Mouse (Mus musculus) ZHBTc4 (cell line): ENCODE data around the gene Gm20388.
"Not testable (repeated sequence)": the region's sequence is repeated elsewhere in the genome, so short reads cannot be mapped to it uniquely, and the experiment has no call there.

Source experiments
- DNase-seq: peaks from one replicate; pipeline ENCODE4 v3.0.0-alpha.2; 2011; ENCODE audit warnings: low read depth, low spot score

The Gm20388 gene

GRCm38 (mm10) chr8:123925671-123926070, 4015.0 kb downstream of the Gm20388 start:
- no peak for DNase-seq

- no peak for DNase-seq
These were observed 4018.4 kb downstream of the Gm20388 start for GRCm38 (mm10) chr8:123929026-123929425.

DNA sequence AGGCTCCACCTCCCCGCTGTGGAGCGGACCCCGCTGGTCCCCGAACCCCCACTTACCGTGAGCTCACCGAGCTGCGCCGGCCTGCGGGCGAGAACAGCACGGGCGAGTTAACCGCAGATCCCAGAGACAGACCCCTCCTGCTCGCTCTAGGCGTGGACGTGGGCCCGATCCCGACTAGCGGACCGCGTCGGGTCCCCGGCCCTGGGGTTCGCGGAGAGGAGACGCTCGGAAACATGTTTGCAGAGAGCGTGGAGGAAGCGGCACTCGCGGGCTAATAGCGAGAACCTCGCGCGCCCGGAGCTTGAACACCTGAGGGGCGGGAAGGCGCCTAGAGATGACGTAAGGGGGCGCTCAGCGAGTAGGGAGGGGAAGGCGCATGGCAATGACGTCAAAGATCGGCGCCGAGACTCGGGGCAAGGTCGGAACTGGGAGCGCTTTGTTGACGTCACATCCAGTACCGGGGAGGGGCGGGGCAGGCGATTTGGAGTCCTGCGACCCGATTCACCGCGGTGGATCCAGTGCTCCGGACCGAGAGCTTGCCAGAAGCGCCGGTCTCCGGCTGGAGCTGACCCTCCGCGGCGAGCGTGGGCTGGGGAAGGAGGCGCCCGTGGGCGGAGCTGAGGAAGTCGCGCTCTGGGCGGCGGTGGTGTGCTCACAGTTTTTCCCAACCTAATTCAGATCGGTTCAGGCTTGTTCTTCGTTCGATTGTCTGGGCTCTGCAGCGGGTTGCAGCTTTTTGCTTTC, 4038.5 kb downstream of the Gm20388 start, which contains the start of gene Nup133:
Gene Nup133, minus strand, starts transcription at position 324 of the 744 bp plus-strand sequence.
- DNase-seq: peak; percentile 99

DNA sequence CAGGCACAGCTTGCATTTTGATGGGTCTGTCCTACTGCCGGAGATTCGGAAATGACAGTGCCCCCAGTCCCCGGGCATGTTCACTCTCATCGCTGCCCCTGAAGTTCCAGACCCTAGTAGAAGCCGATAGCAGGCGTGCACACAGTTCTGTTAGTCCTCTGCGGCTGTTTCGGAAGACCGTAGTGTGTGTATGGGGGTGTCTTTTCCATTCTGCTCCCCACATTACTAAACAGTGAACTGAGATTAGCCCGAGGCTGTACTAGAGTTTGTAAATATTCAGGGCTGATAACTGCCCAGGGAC, 4039.0 kb downstream of the Gm20388 start:
- DNase-seq: no peak

DNA sequence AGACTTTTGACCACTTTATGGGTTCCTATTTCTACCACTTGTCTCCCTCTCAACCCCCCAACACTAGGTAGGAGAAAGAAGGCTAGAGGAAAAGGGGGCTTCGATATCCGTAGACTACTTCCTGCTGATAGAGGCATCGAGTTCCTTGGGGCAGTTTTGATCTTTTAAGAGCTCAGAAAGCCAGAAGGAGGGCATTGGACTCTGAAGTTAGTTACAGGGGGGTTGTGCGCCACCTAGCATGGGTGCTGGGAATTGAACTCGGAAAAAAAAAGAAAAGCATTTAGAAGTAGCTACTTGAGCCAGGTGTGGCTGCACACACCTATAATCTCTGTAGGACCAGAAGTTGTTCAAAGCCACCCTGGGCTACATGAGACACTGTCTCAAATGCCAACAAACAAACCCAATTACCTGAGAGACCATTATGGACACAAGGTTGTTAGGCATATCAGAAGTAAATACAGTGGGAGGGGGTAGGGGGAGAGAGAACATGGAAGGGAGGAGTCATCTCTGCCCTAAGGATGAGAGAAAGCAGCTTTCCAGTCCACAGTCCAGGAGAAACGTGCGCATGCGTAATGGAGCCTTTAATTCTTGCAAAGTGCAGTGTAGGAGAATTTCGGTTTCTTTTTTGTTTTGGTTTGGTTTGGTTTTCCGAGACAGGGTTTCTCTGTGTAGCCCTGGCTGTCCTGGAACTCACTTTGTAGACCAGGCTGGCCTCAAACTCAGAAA, 4039.6 kb downstream of the Gm20388 start:
- peak; percentile 89 for DNase-seq

GRCm38 (mm10) chr8:123953686-123954085, 4043.0 kb downstream of the Gm20388 start:
- no peak for DNase-seq

DNA sequence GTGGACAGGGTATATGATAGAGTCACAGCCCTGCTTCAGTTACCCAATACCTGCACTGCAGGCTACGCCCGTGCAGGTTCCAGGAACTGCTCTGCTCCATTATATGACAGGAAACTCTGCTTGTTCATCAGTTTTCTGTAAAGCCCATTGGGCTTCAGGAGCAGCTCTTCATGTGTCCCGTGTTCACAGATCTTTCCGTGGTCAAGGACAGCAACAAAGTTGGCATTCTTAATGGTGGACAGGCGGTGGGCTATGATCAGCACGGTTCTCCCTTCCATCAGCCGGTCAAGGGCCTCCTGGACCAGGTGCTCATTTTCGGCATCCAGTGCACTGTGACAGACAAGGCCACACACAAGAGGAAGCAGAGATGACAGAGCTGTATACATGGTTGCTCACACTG, 4043.6 kb downstream of the Gm20388 start:
- no peak for DNase-seq

- DNase-seq: peak; percentile 46
These were observed 4047.5 kb downstream of the Gm20388 start for GRCm38 (mm10) chr8:123958130-123958529.

DNA sequence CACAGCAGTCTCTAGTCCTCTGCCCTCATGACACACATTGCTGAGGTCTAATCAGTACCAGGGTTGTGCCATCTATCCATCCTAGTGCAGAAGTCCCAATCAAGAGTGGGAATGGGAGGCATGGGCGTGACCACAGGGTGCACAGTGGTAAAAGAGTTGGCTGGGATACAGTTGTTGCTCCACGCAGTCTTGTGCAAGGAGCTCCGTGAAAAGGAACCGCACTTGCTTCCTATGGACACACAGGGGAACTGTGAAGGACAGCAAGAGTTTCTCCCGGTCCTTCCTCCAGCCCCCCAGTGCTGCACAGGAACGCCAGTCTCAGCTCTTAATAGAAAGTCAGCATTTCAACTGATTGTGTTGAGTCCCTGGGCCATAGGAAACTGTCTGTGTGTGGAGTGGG, 4048.8 kb downstream of the Gm20388 start:
- no peak for DNase-seq

DNA sequence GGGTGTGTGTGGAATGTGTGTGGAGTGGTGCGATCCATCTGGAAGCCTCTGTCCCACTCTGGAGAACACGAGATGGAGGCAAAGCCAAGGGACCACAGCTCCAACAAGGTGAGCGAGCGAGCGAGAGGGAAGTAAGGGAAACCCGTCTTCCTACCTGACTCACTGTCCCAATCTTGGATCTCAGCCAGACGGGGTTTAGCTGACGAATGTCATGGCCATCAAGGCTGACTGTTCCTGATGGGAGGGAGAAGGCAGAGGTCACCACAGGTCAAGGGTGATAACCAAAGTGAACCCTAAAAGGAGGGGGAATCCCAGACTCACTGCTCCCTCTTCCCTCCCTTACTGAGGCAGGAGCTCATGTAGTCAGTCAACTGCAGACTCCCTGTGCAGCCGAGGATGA, 4049.4 kb downstream of the Gm20388 start:
- DNase-seq: no peak

GRCm38 (mm10) chr8:123960556-123960955, 4049.9 kb downstream of the Gm20388 start:
- DNase-seq: not testable (repeated sequence)

- DNase-seq: peak; percentile 51
These were observed 4050.7 kb downstream of the Gm20388 start for GRCm38 (mm10) chr8:123961371-123961770.

- DNase-seq: peak; percentile 46
These were observed 4056.3 kb downstream of the Gm20388 start for GRCm38 (mm10) chr8:123966896-123967295.

DNA sequence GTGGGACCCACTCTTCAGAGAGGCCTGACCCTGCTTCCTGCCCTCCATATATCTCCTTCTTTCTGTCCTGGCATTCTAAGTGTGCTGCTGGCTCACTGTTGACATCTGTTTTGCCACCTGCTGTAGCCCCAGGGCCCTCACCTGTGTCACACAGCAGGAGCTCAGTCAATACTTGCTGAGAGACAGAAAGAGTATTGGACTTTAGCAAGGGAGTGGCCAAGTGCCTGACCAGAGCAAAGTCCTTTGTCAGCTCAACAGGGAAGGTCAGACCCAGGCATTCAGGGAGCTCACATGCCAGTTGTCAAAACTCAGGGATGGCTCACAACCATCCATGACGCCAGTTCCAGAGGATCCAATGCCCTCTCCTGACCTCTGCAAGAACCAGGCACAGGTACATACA, 4062.9 kb downstream of the Gm20388 start:
- peak; percentile 30 for DNase-seq

- no peak for DNase-seq
These were observed 4066.9 kb downstream of the Gm20388 start for GRCm38 (mm10) chr8:123977499-123977898.

DNA sequence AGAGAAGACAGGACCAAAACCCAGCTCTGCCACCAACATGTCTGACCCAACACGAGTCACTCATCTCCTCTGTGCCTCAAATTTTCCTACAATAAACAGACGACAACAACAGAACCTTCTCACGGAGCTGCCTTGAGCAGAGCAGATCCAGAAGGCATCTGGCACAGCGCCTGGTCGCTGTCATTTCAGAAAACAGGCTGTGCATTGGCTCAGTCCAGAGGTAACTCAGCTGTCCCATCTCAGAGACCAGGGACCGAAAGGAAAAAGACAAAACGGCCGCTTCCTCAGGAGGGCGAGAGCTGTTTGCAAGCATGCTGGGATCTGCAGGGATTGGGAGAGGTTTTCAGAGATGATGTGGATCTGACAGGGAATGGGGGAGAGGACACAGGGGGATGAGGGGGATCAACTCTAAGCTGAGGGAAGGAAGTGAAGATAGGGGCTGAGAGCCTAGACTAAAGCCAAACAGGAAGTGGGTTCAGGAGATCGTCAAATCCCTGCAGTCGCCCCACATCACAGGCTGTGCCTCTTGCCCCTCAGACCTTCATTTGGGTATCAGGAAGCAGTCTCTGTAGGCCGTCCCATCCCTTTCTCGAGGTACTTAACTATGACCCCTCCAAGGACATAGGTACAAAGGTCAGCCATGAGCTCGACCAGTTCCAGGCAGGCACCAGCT, 4067.7 kb downstream of the Gm20388 start:
- DNase-seq: peak; percentile 29

DNA sequence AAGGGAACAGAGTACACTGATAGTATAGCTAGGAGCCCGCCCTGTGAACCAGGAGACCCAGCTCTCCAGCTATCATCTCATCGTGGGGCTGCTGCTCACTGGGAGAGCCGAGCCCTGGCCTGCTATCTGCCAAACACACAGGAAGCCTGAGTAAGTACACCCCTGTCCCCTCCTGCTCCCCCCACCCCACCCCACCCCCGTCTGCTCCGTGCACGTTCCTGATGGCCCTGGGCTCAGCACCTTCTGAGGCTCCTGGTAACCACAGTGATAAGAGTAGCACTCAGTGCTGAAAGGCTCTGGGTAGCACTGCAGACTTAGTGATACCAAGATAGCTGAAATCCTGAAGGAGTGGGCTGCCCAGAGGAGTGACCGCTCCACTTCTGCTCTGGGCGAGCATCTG, 4068.3 kb downstream of the Gm20388 start:
- no peak for DNase-seq

DNA sequence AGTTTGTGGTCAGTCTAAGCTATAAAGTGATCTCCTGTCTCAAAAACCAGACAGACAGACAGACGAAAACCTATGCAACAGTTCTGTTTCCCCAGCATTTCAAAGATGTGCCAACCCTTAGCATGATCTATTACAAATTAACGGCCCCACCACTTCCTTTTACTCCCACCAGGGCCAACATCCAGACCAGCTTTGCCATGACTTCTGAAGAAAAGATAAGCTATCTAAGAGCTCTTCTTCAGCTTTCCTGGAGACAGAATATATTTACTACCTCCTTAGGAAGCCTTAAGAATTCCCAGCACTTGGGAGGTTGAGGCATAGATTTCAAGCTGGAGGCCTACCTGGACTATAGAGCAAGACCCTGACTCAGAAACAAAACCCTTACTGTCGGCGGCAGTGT, 4069.6 kb downstream of the Gm20388 start:
- no peak for DNase-seq

- DNase-seq: no peak
These were observed 4071.0 kb downstream of the Gm20388 start for GRCm38 (mm10) chr8:123981674-123982073.

- peak; percentile 69 for DNase-seq
These were observed 4071.7 kb downstream of the Gm20388 start for GRCm38 (mm10) chr8:123982291-123982793.

- peak; percentile 95 for DNase-seq
These were observed 4072.3 kb downstream of the Gm20388 start, which contains the start of gene Abcb10 for GRCm38 (mm10) chr8:123982826-123983400. TSS of gene Abcb10 (minus strand) at chr8:123983122.

- DNase-seq: peak; percentile 23
These were observed 4078.0 kb downstream of the Gm20388 start for GRCm38 (mm10) chr8:123988605-123989038.
